Mouse (Mus musculus) forebrain, postnatal 0 days (tissue): ENCODE results near the gene Kctd21. TPM values are rescaled to one million over a fixed set of nuclear protein-coding genes. Genes with fewer than 3 reads are reported as not detected.

Experiments
- ATAC-seq: fragments of 200-750 bp; cut with Nextera tagmentation; 2 replicates; pipeline ENCODE4 v1.8.0; 2017; ENCODE audit warnings: mild to moderate bottlenecking, moderate library complexity
- DNase-seq: peaks from one replicate; pipeline ENCODE4 v3.0.0-alpha.2; 2015
- H3K27ac ChIP-seq: fragments of 300-500 bp; sonication (generic); 2 replicates; pipeline ENCODE4 v1.5.1; 2014; ENCODE audit warnings: low read depth, mild to moderate bottlenecking, antibody characterized with exemption, low read length, moderate library complexity, mixed read lengths
- H3K27me3 ChIP-seq: fragments of 300-500 bp; sonication (generic); 2 replicates; pipeline ENCODE4 v1.6.1; 2014; ENCODE audit warnings: mild to moderate bottlenecking, low read length, mixed read lengths; ENCODE audit not compliant: insufficient read depth
- H3K36me3 ChIP-seq: fragments of 300-500 bp; sonication (generic); 2 replicates; pipeline ENCODE4 v1.6.1; 2014; ENCODE audit warnings: mild to moderate bottlenecking, moderate library complexity; ENCODE audit not compliant: insufficient read depth
- H3K4me1 ChIP-seq: fragments of 300-500 bp; sonication (generic); 2 replicates; pipeline ENCODE4 v1.6.1; 2014; ENCODE audit warnings: antibody characterized with exemption; ENCODE audit not compliant: insufficient read depth
- H3K4me2 ChIP-seq: fragments of 300-500 bp; sonication (generic); 2 replicates; pipeline ENCODE4 v1.6.1; 2014; ENCODE audit warnings: low read depth, mild to moderate bottlenecking, moderate library complexity
- H3K4me3 ChIP-seq: fragments of 300-500 bp; sonication (generic); 2 replicates; pipeline ENCODE4 v1.5.1; 2014; ENCODE audit warnings: low read depth, low read length, mixed read lengths
- H3K9ac ChIP-seq: fragments of 300-500 bp; sonication (generic); 2 replicates; pipeline ENCODE4 v1.6.1; 2014; ENCODE audit warnings: mild to moderate bottlenecking
- H3K9me3 ChIP-seq: fragments of 300-500 bp; sonication (generic); 2 replicates; pipeline ENCODE4 v1.6.1; 2016; ENCODE audit warnings: low read length
- CTCF ChIP-seq: sonication (generic); IDR thresholded peaks from 2 replicates; pipeline ENCODE4 v1.5.1; 2016; ENCODE audit warnings: antibody characterized with exemption, control low read depth, low read depth
- WGBS: fragments of 180-500 bp; shearing (Covaris S2); extraction: QIAGEN DNeasy Blood & Tissue Kit; methylation state at CpG from one replicate; pipeline ENCODE4 v1.1.7; 2014; 5-methylcytosine and 5-hydroxymethylcytosine counted together
- polyA plus RNA-seq: library from polyadenylated mRNA; unstranded; fragments of >200 nt; fragmentation: Nextera tagmentation; extraction: Ambion mirVana; gene quantifications from 2 replicates; pipeline ENCODE4 v1.2.1, GENCODE M21; 2015
- total RNA-seq: library from RNA; depleted of rRNA; stranded (reverse); fragments of >200 nt; gene quantifications from 2 replicates; pipeline ENCODE4 v1.2.3, GENCODE M21; 2014

Kctd21 gene
- total and polyA plus RNA-seq, 2 experiments from 2014 or later, result 3.1 to 4.9 TPM

GRCm38 (mm10) chr7:97361467-97361866 lies 29.3 kb downstream of the Kctd21 start:
- 30% methylated on average over 4 of the region's 4 CpGs for WGBS

GRCm38 (mm10) chr7:97365887-97366286 lies 33.8 kb downstream of the Kctd21 start:
- ATAC-seq, result no peak
- no peak for TF ChIP-seq CTCF
- 88% methylated on average over 1 of the region's 1 CpGs for WGBS
- Histone ChIP-seq H3K9ac (no peak overlapping the region), H3K27me3 (no peaks in the 10 kb centered on the region; the same call in 1 of the 2 replicates), H3K4me3 (no peak overlapping the region), H3K4me2 (no peak overlapping the region), H3K9me3 (no peaks in the 10 kb centered on the region), H3K4me1 (no peaks in the 10 kb centered on the region), H3K36me3 (no peaks in the 10 kb centered on the region), H3K27ac (no peak overlapping the region)
- no peak for DNase-seq

More at GRCm38 (mm10) chr7:97361467-97361866, 29.3 kb downstream of the Kctd21 start:
- Histone ChIP-seq H3K36me3 (no peaks in the 10 kb centered on the region), H3K9me3 (no peaks in the 10 kb centered on the region), H3K9ac (no peak overlapping the region), H3K4me2 (no peak overlapping the region), H3K4me3 (no peak overlapping the region), H3K27me3 (no peaks in the 10 kb centered on the region; the same call in 1 of the 2 replicates), H3K4me1 (no peaks in the 10 kb centered on the region), H3K27ac (no peak overlapping the region)
- TF ChIP-seq CTCF, result peak; percentile 79
- ATAC-seq (no peak), DNase-seq (no peak)

GRCm38 (mm10) chr7:97375101-97375500 lies 43.0 kb downstream of the Kctd21 start:
- Histone ChIP-seq H3K9ac (no peak overlapping the region), H3K4me2 (no peak overlapping the region), H3K27ac (no peak overlapping the region), H3K4me3 (no peak overlapping the region), H3K27me3 (no peaks in the 10 kb centered on the region), H3K9me3 (no peaks in the 10 kb centered on the region), H3K36me3 (peaks cover 21% of the 10 kb centered on the region), H3K4me1 (peaks cover 7% of the 10 kb centered on the region; the same call in 1 of the 2 replicates)
- DNase-seq (no peak), ATAC-seq (no peak)
- WGBS, result 95% methylated on average over 9 of the region's 9 CpGs
- no peak for TF ChIP-seq CTCF

GRCm38 (mm10) chr7:97375906-97376305 lies 43.8 kb downstream of the Kctd21 start:
- DNase-seq (no peak), ATAC-seq (no peak)
- Histone ChIP-seq H3K9me3 (no peaks in the 10 kb centered on the region), H3K27me3 (no peaks in the 10 kb centered on the region), H3K4me1 (peaks cover 7% of the 10 kb centered on the region; the same call in 1 of the 2 replicates), H3K27ac (no peak overlapping the region), H3K4me2 (no peak overlapping the region), H3K9ac (no peak overlapping the region), H3K36me3 (peaks cover 26% of the 10 kb centered on the region), H3K4me3 (no peak overlapping the region)
- TF ChIP-seq CTCF, result no peak
- WGBS, result 79% methylated on average over 2 of the region's 2 CpGs

- DNase-seq (no peak), ATAC-seq (no peak)
- Histone ChIP-seq H3K27me3 (no peaks in the 10 kb centered on the region), H3K27ac (no peak overlapping the region), H3K4me2 (no peak overlapping the region), H3K4me3 (no peak overlapping the region), H3K36me3 (peaks cover 48% of the 10 kb centered on the region), H3K9me3 (no peaks in the 10 kb centered on the region), H3K4me1 (no peaks in the 10 kb centered on the region), H3K9ac (no peak overlapping the region)
- 95% methylated on average over 5 of the region's 5 CpGs for WGBS
- TF ChIP-seq CTCF, result no peak
Measured at GRCm38 (mm10) chr7:97379304-97379703, 47.2 kb downstream of the Kctd21 start.

- no peak overlapping the region for H3K27ac ChIP-seq
- ATAC-seq (no peak), DNase-seq (no peak)
- H3K27me3 ChIP-seq, result no peaks in the 10 kb centered on the region
- H3K36me3 ChIP-seq, result peaks cover 50% of the 10 kb centered on the region
- 91% methylated on average over 5 of the region's 5 CpGs for WGBS
- H3K4me3 ChIP-seq, result no peak overlapping the region
- no peak overlapping the region for H3K4me2 ChIP-seq
- no peaks in the 10 kb centered on the region for H3K9me3 ChIP-seq
- no peaks in the 10 kb centered on the region for H3K4me1 ChIP-seq
- TF ChIP-seq CTCF, result no peak
- H3K9ac ChIP-seq, result no peak overlapping the region
Measured at GRCm38 (mm10) chr7:97380500-97381123, 48.5 kb downstream of the Kctd21 start.

- H3K27me3 ChIP-seq, result no peaks in the 10 kb centered on the region
- H3K36me3 ChIP-seq, result peaks cover 50% of the 10 kb centered on the region
- ATAC-seq (no peak), DNase-seq (no peak)
- no peaks in the 10 kb centered on the region for H3K9me3 ChIP-seq
- 94% methylated on average over 8 of the region's 8 CpGs for WGBS
- TF ChIP-seq CTCF, result no peak
- H3K4me3 ChIP-seq, result no peak overlapping the region
- no peaks in the 10 kb centered on the region for H3K4me1 ChIP-seq
- H3K4me2 ChIP-seq, result no peak overlapping the region
- H3K27ac ChIP-seq, result no peak overlapping the region
- H3K9ac ChIP-seq, result no peak overlapping the region
Measured at GRCm38 (mm10) chr7:97382661-97383060, 50.5 kb downstream of the Kctd21 start.
